Mouse (Mus musculus) stomach, postnatal 0 days (tissue): Measurements from ENCODE around the gene Iars2. TPM values are rescaled to one million over a fixed set of nuclear protein-coding genes. Genes with fewer than 3 reads are reported as not detected.
A peak's percentile ranks its signal among the peaks of the same experiment; 100 is the strongest.

Source experiments
- ATAC-seq: fragments of 200-750 bp; cut with Nextera tagmentation; 2 replicates; pipeline ENCODE4 v1.8.0; 2017; ENCODE audit not compliant: low FRiP score, low TSS enrichment
- DNase-seq: peaks from one replicate; pipeline ENCODE4 v3.0.0-alpha.2; 2016; ENCODE audit warnings: low spot score
- H3K27ac ChIP-seq: fragments of 300-500 bp; sonication (generic); replicated peaks from 2 replicates; pipeline ENCODE4 v1.5.1; 2014; ENCODE audit warnings: mild to moderate bottlenecking, control low read depth
- H3K27me3 ChIP-seq: fragments of 300-500 bp; sonication (generic); 2 replicates; pipeline ENCODE4 v1.6.1; 2014; ENCODE audit warnings: low read length; ENCODE audit not compliant: control insufficient read depth, insufficient read depth
- H3K36me3 ChIP-seq: fragments of 300-500 bp; sonication (generic); 2 replicates; pipeline ENCODE4 v1.6.1; 2014; ENCODE audit warnings: low read length, mixed read lengths; ENCODE audit not compliant: control insufficient read depth, insufficient read depth
- H3K4me1 ChIP-seq: fragments of 300-500 bp; sonication (generic); replicated peaks from 2 replicates; pipeline ENCODE4 v1.6.1; 2014; ENCODE audit warnings: antibody characterized with exemption; ENCODE audit not compliant: control insufficient read depth, insufficient read depth
- H3K4me2 ChIP-seq: fragments of 300-500 bp; sonication (generic); replicated peaks from 2 replicates; pipeline ENCODE4 v1.6.1; 2014; ENCODE audit warnings: low read depth, mild to moderate bottlenecking, control low read depth, moderate library complexity
- H3K4me3 ChIP-seq: fragments of 300-500 bp; sonication (generic); 2 replicates; pipeline ENCODE4 v1.5.1; 2014; ENCODE audit warnings: low read depth, low read length, control low read depth
- H3K9ac ChIP-seq: fragments of 300-500 bp; sonication (generic); 2 replicates; pipeline ENCODE4 v1.6.1; 2014; ENCODE audit warnings: mild to moderate bottlenecking, low read length, control low read depth, mixed read lengths
- H3K9me3 ChIP-seq: fragments of 300-500 bp; sonication (generic); 2 replicates; pipeline ENCODE4 v1.6.1; 2016; ENCODE audit warnings: low read length; ENCODE audit not compliant: control insufficient read depth
- CTCF ChIP-seq: IDR thresholded peaks from 2 replicates; pipeline ENCODE4 v1.5.1; 2016; ENCODE audit warnings: antibody characterized with exemption, low read depth, mild to moderate bottlenecking, moderate library complexity
- EP300 ChIP-seq: optimal IDR thresholded peaks from 2 replicates; pipeline ENCODE3; 2016; ENCODE audit warnings: antibody characterized with exemption
- WGBS: fragments of 180-500 bp; shearing (Covaris S2); extraction: QIAGEN DNeasy Blood & Tissue Kit; methylation state at CpG from one replicate; pipeline ENCODE4 v1.1.7; 2014; 5-methylcytosine and 5-hydroxymethylcytosine counted together
- polyA plus RNA-seq: library from polyadenylated mRNA; unstranded; fragments of >200 nt; fragmentation: Nextera tagmentation; extraction: Ambion mirVana; gene quantifications from 2 replicates; pipeline ENCODE4 v1.2.1, GENCODE M21; 2015

The Iars2 gene
- polyA plus RNA-seq, 1 experiment from 2014 or later = 25.5 TPM

GRCm38 (mm10) chr1:185255336-185255735 lies 73.9 kb downstream of the Iars2 start:
- ATAC-seq (no peak), DNase-seq (no peak)
- WGBS = 90% methylated on average over 12 of the region's 12 CpGs
- Histone ChIP-seq H3K36me3 (peaks cover 25% of the 10 kb centered on the region), H3K27ac (no peak overlapping the region), H3K27me3 (no peaks in the 10 kb centered on the region), H3K4me3 (no peak overlapping the region), H3K4me2 (no peak overlapping the region), H3K9me3 (no peaks in the 10 kb centered on the region), H3K4me1 (no peaks in the 10 kb centered on the region), H3K9ac (no peak overlapping the region)
- no peak for TF ChIP-seq CTCF
- no peak for TF ChIP-seq EP300

GRCm38 (mm10) chr1:185253140-185253892 lies 75.9 kb downstream of the Iars2 start:
- Histone ChIP-seq H3K9ac (no peak overlapping the region), H3K9me3 (no peaks in the 10 kb centered on the region), H3K36me3 (peaks cover 24% of the 10 kb centered on the region), H3K27ac (0 out of 2 replicates have a peak overlapping the region, but pooled peaks have one; percentile 40), H3K27me3 (no peaks in the 10 kb centered on the region), H3K4me1 (no peaks in the 10 kb centered on the region), H3K4me3 (no peak overlapping the region), H3K4me2 (no peak overlapping the region)
- 40% methylated on average over 12 of the region's 12 CpGs for WGBS
- peak; percentile 87 for ATAC-seq
- TF ChIP-seq EP300 (no peak), CTCF (0 out of 2 replicates have a peak, but pooled peaks have one; percentile 2)
- DNase-seq = peak; percentile 67

GRCm38 (mm10) chr1:185252351-185252750 lies 76.8 kb downstream of the Iars2 start:
- WGBS = 66% methylated on average over 3 of the region's 3 CpGs
- Histone ChIP-seq H3K9ac (no peak overlapping the region), H3K4me2 (no peak overlapping the region), H3K36me3 (peaks cover 27% of the 10 kb centered on the region), H3K4me1 (no peaks in the 10 kb centered on the region), H3K27ac (no peak overlapping the region), H3K9me3 (no peaks in the 10 kb centered on the region), H3K27me3 (no peaks in the 10 kb centered on the region), H3K4me3 (no peak overlapping the region)
- no peak for ATAC-seq
- no peak for TF ChIP-seq EP300
- TF ChIP-seq CTCF = no peak
- no peak for DNase-seq

- WGBS = 67% methylated on average over 8 of the region's 8 CpGs
- no peak overlapping the region for H3K9ac ChIP-seq
- H3K36me3 ChIP-seq = peaks cover 30% of the 10 kb centered on the region
- H3K4me1 ChIP-seq = no peaks in the 10 kb centered on the region
- H3K27me3 ChIP-seq = no peaks in the 10 kb centered on the region
- no peak overlapping the region for H3K27ac ChIP-seq
- ATAC-seq = no peak
- no peaks in the 10 kb centered on the region for H3K9me3 ChIP-seq
- H3K4me2 ChIP-seq = no peak overlapping the region
- TF ChIP-seq EP300 (no peak), CTCF (no peak)
- DNase-seq = no peak
- no peak overlapping the region for H3K4me3 ChIP-seq
These were observed 80.5 kb downstream of the Iars2 start for GRCm38 (mm10) chr1:185248728-185249127.

- ATAC-seq (no peak), DNase-seq (no peak)
- H3K36me3 ChIP-seq = peaks cover 33% of the 10 kb centered on the region
- H3K4me1 ChIP-seq = no peaks in the 10 kb centered on the region
- no peak for TF ChIP-seq EP300
- TF ChIP-seq CTCF = no peak
- no peak overlapping the region for H3K4me3 ChIP-seq
- H3K27me3 ChIP-seq = no peaks in the 10 kb centered on the region
- no peak overlapping the region for H3K27ac ChIP-seq
- H3K9me3 ChIP-seq = no peaks in the 10 kb centered on the region
- 83% methylated on average over 20 of the region's 20 CpGs for WGBS
- no peak overlapping the region for H3K4me2 ChIP-seq
- H3K9ac ChIP-seq = no peak overlapping the region
These were observed 81.6 kb downstream of the Iars2 start for GRCm38 (mm10) chr1:185247429-185248085.

- H3K9ac ChIP-seq = no peak overlapping the region
- no peak overlapping the region for H3K27ac ChIP-seq
- H3K36me3 ChIP-seq = peaks cover 19% of the 10 kb centered on the region
- TF ChIP-seq EP300 (no peak), CTCF (no peak)
- H3K4me3 ChIP-seq = no peak overlapping the region
- H3K4me2 ChIP-seq = no peak overlapping the region
- no peaks in the 10 kb centered on the region for H3K9me3 ChIP-seq
- ATAC-seq (no peak), DNase-seq (no peak)
- 44% methylated on average over 2 of the region's 7 CpGs for WGBS
- no peaks in the 10 kb centered on the region for H3K27me3 ChIP-seq
- H3K4me1 ChIP-seq = no peaks in the 10 kb centered on the region
These were observed 83.7 kb downstream of the Iars2 start for GRCm38 (mm10) chr1:185245456-185245855.
